Mouse (Mus musculus): ENCODE measurements around the gene Mtx1. TPM values are rescaled to one million over a fixed set of nuclear protein-coding genes. Genes with fewer than 3 reads are reported as not detected.

Mtx1 gene
- polyA plus RNA-seq, 1 experiment from 2014 or later = 238 TPM

DNA sequence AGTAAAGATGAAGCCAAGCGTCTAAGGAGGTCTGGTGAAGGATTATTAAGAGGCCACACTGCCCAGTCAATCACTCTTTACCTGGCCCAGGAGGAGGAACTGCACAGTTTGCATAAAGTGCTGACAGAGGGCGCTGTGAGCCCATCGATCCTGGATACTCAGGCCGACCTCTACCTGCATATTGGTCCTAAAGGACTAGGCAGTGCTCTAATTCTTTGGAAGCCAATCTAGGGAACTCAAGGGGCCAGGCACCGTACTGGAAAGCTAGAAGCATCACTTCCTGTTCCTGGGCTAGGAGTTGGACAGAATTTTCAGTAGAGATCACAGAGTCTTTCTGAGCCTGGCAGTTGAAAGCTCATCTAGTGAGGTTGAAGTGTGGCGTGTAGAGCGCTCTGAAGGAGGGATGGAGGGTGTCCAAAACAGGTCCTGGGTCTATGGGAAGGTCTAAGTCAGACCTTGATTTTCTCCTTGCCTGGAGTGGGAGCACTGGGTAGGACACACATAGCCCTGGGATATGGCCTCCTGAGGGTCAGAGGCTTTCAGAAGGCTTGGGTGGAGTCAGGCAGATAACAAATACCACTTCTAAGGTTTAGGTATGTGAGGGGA lies 23.6 kb upstream of the Mtx1 start:
- no peaks in the 10 kb centered on the region for H3K9me3 ChIP-seq (replicated peaks)
- peaks cover 51% of the 10 kb centered on the region for H3K4me1 ChIP-seq
- no peak overlapping the region for H3K4me3 ChIP-seq
- peaks cover 24% of the 10 kb centered on the region for H3K36me3 ChIP-seq
- peaks cover 35% of the 10 kb centered on the region for H3K27me3 ChIP-seq (ENCODE audit: low read depth, poor library complexity, severe bottlenecking)
- H3K27ac ChIP-seq (replicated peaks) = peak overlapping the region; percentile 35; the same call in 1 of the 2 replicates
- 22% methylated on average over 7 of the region's 7 CpGs for WGBS
- peak; percentile 28 for DNase-seq (ENCODE audit: low spot score)

DNA sequence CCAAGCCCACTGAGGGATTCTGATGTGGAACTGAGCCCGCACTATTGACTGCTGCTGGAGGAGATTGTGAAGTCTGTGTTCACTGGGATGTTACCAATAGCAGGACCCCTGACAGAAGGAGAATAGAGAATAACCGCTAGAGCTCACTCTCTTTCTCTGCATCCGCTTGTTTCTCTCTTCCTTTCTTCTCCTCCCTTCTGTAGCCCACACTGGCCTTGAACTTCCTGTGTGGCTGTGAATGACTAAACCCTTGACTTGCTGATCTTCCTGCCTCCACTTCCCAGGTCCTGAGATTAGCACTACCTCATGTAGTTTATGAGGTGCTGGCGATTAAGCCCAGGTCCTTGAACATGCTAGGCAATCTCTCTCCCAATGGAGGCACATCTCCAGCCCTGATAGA lies 20.6 kb upstream of the Mtx1 start:
- Histone ChIP-seq H3K27me3 (ENCODE audit: low read depth, poor library complexity, severe bottlenecking) (peaks cover 52% of the 10 kb centered on the region), H3K4me1 (peaks cover 75% of the 10 kb centered on the region), H3K4me3 (peak overlapping the region; percentile 86), H3K36me3 (peaks cover 24% of the 10 kb centered on the region), H3K27ac (replicated peaks) (peak overlapping the region; percentile 93), H3K9me3 (replicated peaks) (no peaks in the 10 kb centered on the region)
- 94% methylated on average over 4 of the region's 4 CpGs for WGBS
- no peak for DNase-seq (ENCODE audit: low spot score)

DNA sequence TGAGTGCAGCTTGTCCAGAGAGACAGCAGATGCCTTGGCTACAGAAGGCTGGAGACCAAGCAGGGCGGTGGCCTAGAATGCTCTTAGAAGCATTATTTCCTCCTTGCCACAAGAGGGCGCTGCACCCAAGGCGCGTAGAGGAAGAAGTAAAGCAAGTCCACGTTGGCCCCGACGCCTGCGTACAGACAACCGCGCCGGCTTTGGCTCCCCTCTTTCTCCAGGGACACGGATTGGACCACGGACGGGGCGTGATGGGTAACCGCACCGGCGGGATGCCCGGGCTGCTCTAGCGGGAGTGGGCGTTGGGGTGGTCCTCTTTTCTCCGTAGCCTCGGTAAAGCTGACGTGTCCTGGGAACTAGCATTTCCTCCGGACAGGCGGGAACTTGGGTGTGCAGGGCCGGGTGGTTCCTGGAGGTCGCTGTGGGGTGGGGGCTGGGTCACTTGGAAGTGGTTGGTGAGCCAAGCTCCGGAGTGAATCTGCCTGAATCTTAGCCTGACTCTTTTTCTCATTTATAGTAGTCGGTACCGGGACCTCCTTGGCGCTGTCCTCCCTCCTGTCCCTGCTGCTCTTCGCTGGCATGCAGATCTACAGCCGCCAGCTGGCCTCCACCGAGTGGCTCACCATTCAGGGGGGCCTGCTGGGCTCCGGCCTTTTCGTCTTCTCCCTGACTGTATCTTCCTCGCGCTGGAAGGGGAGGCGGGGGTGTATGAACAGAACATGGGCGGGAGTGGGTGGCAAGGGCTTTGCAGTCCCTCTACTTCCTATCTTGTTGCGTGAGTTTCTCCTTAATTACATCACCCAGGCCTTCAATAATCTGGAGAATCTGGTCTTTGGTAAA lies 19.6 kb upstream of the Mtx1 start, which contains the start of gene Trim46:
Gene Trim46 (minus strand): TSS at position 49 of the 840 bp plus-strand sequence.
- Histone ChIP-seq H3K9me3 (replicated peaks) (no peaks in the 10 kb centered on the region), H3K27me3 (ENCODE audit: low read depth, poor library complexity, severe bottlenecking) (peaks cover 42% of the 10 kb centered on the region), H3K4me3 (peak within 1 kb of the TSS; percentile 86), H3K4me1 (peaks cover 66% of the 10 kb centered on the region), H3K27ac (replicated peaks) (peak within 1 kb of the TSS; percentile 93), H3K36me3 (peaks cover 30% of the 10 kb centered on the region)
- DNase-seq (ENCODE audit: low spot score) = peak; percentile 92
- 1% methylated on average over 42 of the region's 42 CpGs for WGBS

DNA sequence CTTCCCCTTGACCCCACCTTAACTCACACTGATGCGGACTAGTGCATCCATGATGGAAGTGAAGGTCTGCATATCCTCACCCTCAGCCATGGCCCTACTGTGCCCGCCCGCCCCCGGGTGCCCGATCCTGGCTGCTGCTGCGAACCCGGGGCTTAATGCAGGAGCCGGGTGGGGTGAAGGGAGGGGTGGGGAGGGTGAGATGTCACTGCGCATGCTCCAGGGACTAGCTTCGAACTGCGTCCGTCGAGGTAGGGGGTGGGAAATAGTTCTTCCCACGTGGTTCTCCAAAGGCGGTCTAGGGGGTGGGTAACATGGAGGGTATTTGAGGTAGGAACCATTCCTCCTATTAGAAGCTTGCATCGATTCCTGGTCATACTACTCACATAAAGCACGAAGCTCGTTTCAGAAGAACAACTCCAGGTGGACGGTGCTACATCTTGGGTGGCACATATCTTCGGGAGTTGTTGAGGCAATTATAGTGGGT lies 18.8 kb upstream of the Mtx1 start, which contains the start of gene Krtcap2:
Gene Krtcap2 (plus strand): TSS at position 279 of the 484 bp plus-strand sequence.
- Histone ChIP-seq H3K9me3 (replicated peaks) (no peaks in the 10 kb centered on the region), H3K4me1 (peaks cover 59% of the 10 kb centered on the region), H3K36me3 (peaks cover 30% of the 10 kb centered on the region), H3K27me3 (ENCODE audit: low read depth, poor library complexity, severe bottlenecking) (peaks cover 36% of the 10 kb centered on the region), H3K4me3 (peak within 1 kb of the TSS; percentile 86), H3K27ac (replicated peaks) (peak within 1 kb of the TSS; percentile 93)
- DNase-seq (ENCODE audit: low spot score) = peak; percentile 58
- WGBS = 4% methylated on average over 20 of the region's 20 CpGs

DNA sequence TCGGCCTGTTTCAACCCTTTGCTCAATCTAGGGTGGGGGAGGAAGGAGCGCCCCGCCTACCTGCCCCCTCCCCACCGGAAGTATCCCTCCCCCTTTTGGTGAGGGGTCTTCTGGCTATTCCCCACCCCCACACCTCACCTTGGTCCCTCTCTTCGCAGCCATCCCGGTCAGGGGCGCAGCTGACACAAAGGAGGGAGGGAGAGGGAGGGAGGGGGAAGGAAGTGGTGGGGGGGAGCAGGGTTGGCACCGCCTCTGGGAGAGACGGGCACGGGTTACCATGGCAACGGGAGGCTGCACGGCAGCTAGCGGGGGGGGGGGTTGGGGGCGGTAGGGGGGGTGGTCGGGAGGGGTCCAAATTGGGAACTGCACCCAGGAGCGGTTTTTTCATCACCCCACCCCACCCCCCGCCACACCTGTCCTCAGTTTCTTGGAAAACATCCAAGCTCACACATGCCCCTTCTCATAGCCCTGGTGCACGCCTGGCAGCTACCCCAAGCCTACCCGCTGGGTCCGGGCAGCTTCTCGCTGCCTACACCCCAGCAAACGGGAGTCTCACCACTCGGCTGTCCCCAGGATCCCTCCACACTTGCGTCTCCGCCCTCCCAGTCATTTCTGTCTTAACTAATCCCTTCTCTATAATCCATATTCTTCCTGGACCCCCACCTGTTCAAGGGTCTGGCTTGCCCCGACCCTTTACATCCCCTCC lies 18.2 kb upstream of the Mtx1 start:
- H3K36me3 ChIP-seq = peaks cover 30% of the 10 kb centered on the region
- peak overlapping the region; percentile 93 for H3K27ac ChIP-seq (replicated peaks)
- H3K27me3 ChIP-seq (ENCODE audit: low read depth, poor library complexity, severe bottlenecking) = peaks cover 35% of the 10 kb centered on the region
- peaks cover 53% of the 10 kb centered on the region for H3K4me1 ChIP-seq
- peak overlapping the region; percentile 86 for H3K4me3 ChIP-seq
- H3K9me3 ChIP-seq (replicated peaks) = no peaks in the 10 kb centered on the region
- under 1% methylated on average over 23 of the region's 26 CpGs for WGBS
- peak; percentile 67 for DNase-seq (ENCODE audit: low spot score)

DNA sequence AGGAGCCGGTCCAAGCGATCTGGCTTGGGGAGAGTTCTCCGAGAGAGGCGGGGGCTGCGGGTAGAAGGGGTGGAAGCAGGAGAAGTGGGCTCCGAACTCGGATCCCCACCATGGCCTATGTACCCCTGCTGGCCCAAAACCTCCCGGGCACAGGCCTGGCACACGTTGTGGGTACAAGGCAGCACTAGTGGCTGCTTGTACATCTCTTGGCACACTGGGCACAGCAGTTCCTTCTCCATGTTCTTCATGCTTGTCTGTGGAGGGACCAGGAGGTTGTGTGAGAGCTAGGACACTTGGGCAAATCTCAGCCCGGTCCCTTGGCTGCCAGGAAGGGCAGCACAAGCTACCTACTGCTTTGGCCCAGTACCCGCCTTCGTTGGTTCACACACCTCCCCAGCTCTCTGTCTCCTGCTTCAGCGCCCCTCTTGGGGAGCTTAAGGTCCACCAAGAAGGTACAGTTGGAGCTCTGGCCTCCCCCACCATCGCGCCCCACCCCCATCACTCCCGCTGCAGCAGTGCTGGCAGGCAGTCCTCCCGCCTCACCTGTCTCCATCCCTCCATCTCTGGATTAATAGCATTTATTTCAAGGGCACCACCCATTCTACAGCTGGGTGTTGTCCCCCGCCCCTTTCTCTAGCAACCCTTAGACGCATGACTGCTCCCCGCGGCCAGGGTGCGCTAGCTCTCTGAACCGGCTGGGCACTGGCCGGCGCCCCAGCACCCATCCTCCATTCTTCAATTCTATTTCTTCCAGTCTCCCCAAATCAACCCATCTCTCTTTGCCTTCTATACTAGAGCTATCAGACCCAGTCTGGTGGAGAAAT lies 17.5 kb upstream of the Mtx1 start:
- Histone ChIP-seq H3K9me3 (replicated peaks) (no peaks in the 10 kb centered on the region), H3K27ac (replicated peaks) (peak overlapping the region; percentile 93), H3K36me3 (peaks cover 26% of the 10 kb centered on the region), H3K27me3 (ENCODE audit: low read depth, poor library complexity, severe bottlenecking) (peaks cover 28% of the 10 kb centered on the region), H3K4me1 (peaks cover 50% of the 10 kb centered on the region), H3K4me3 (peak overlapping the region; percentile 86)
- WGBS = 11% methylated on average over 25 of the region's 25 CpGs
- DNase-seq (ENCODE audit: low spot score) = no peak

DNA sequence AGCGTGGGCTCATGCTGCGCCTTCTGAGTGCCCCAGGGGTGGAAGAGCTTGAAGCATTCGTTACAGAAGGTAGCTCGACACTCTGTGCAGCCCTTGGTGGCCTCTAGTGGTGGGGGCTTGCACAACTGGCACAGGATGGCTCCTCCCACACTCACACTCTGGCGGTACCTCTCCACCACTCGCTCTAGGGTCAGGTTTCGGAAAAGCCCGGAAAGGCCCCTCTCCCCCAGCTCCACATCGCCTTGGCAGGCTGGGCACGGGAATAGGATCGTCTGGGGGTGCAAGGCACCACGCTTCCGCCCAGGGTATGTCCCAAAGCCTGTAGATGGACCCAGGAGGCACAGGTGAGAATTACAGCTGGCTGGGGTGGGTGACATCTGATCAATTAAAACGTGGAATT lies 16.7 kb upstream of the Mtx1 start:
- Histone ChIP-seq H3K36me3 (peaks cover 25% of the 10 kb centered on the region), H3K4me3 (peak overlapping the region; percentile 86), H3K27me3 (ENCODE audit: low read depth, poor library complexity, severe bottlenecking) (peaks cover 28% of the 10 kb centered on the region), H3K9me3 (replicated peaks) (no peaks in the 10 kb centered on the region), H3K27ac (replicated peaks) (peak overlapping the region; percentile 93; the same call in 1 of the 2 replicates), H3K4me1 (peaks cover 51% of the 10 kb centered on the region)
- 8% methylated on average over 14 of the region's 14 CpGs for WGBS
- DNase-seq (ENCODE audit: low spot score) = peak; percentile 58

DNA sequence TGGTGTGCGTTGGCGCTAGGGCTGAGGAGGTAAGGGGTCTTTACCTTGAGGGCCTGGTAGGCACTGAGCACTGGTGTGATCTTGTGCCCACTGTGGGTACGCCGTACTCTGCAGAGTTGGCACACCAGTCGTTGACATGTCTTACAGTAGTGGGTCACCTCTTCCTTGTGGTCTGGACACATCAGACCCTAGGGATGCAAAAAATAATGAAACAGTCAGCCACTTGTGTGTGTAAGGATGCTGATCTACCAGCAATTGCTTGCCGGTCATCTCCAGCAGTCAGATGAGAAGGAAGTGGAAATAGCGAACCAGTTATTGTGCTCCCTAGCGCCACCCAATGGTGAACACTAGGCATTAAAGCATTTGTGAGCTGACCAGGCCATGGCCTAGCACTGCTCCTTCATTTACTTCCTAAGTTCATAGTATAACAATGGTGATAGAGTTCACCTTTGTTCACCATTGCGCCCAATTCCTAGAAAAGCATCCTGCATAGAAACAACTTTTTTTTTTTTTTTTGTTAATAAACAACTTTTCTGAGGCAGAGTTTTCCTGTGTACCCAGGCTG lies 15.5 kb upstream of the Mtx1 start:
- peak; percentile 64 for DNase-seq (ENCODE audit: low spot score)
- WGBS = 74% methylated on average over 9 of the region's 9 CpGs
- Histone ChIP-seq H3K4me1 (peaks cover 49% of the 10 kb centered on the region), H3K9me3 (replicated peaks) (no peaks in the 10 kb centered on the region), H3K27ac (replicated peaks) (no peak overlapping the region), H3K27me3 (ENCODE audit: low read depth, poor library complexity, severe bottlenecking) (peaks cover 28% of the 10 kb centered on the region), H3K4me3 (no peak overlapping the region), H3K36me3 (peaks cover 25% of the 10 kb centered on the region)

DNA sequence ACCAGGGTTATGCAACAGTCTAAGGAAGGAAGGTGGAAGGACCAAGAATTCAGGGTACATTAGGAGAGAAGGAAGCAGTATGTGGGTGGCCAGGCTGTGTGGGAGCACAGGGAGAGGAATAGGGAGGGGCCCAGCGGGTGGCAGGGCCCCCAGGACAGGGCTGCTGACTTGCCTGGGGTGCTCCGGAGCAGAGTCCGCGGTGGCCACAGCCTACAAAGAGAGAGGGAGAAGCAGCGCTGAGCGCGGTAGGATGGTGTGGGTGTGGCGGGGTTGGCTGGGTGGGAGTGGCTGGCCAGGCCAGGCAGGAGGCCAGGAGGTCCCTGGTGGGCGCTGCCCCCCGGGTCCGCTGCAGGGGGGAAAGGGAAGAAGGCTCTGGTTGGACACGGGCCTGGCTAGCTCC lies 11.6 kb upstream of the Mtx1 start:
- Histone ChIP-seq H3K4me1 (peaks cover 11% of the 10 kb centered on the region), H3K27me3 (ENCODE audit: low read depth, poor library complexity, severe bottlenecking) (peaks cover 3% of the 10 kb centered on the region), H3K9me3 (replicated peaks) (no peaks in the 10 kb centered on the region), H3K36me3 (peaks cover 57% of the 10 kb centered on the region), H3K4me3 (no peak overlapping the region), H3K27ac (replicated peaks) (no peak overlapping the region)
- 79% methylated on average over 12 of the region's 12 CpGs for WGBS
- DNase-seq (ENCODE audit: low spot score) = no peak

DNA sequence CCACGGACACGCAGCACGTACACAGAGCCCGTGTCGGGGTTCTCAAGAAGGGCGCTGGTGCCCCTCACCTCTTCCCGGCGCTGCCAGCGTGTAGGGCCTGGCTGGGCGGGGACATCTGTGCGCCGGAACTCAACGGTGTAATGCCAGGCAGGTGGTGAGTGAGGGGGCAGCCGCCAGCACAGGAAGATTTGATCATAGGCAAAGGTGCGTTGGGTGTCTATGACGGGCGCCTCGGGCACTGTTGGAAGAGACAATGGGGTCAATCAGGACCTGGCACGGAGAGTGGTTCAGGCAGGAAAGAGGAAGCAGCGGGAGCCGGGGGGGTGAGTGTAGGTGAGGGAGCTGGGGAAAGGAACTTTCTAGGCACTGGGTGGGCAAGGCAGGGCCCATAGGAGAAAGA lies 10.8 kb upstream of the Mtx1 start:
- WGBS = 95% methylated on average over 21 of the region's 21 CpGs
- Histone ChIP-seq H3K4me1 (peaks cover 7% of the 10 kb centered on the region), H3K36me3 (peaks cover 60% of the 10 kb centered on the region), H3K27me3 (ENCODE audit: low read depth, poor library complexity, severe bottlenecking) (no peaks in the 10 kb centered on the region; the same call in 1 of the 2 replicates), H3K4me3 (no peak overlapping the region), H3K9me3 (replicated peaks) (no peaks in the 10 kb centered on the region), H3K27ac (replicated peaks) (peak overlapping the region; percentile 42)
- no peak for DNase-seq (ENCODE audit: low spot score)

DNA sequence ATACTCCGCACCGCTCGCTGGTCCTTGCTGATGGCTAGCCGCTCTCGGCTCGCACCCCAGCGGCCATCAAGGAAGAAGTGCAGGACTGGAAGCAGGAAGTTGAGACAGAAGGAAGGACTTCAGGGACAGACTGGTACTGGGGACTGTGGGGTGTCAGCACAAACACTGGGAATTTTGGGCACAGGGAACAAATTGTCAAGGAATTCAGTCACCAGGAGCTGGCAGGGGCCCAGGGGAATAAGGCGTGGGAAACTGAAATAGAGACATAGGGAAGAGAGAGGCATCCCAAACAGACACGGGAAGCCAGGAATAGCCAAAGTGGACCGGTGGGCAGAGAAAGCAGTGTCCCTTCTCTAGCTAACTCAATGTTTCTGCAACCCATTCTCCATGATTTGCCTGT lies 9.6 kb upstream of the Mtx1 start:
- Histone ChIP-seq H3K4me3 (no peak overlapping the region), H3K9me3 (replicated peaks) (no peaks in the 10 kb centered on the region), H3K27ac (replicated peaks) (no peak overlapping the region), H3K4me1 (peaks cover 14% of the 10 kb centered on the region; the same call in 1 of the 2 replicates), H3K36me3 (peaks cover 54% of the 10 kb centered on the region), H3K27me3 (ENCODE audit: low read depth, poor library complexity, severe bottlenecking) (peaks cover 4% of the 10 kb centered on the region; the same call in 1 of the 2 replicates)
- DNase-seq (ENCODE audit: low spot score) = no peak
- 91% methylated on average over 10 of the region's 10 CpGs for WGBS

Data from midbrain, embryonic 10.5 days (tissue).